Mouse (Mus musculus): ENCODE data around the gene Bloc1s2. TPM values are rescaled to one million over a fixed set of nuclear protein-coding genes. Genes with fewer than 3 reads are reported as not detected.
"Not testable (repeated sequence)": the region's sequence is repeated elsewhere in the genome, so short reads cannot be mapped to it uniquely, and the experiment has no call there.

Bloc1s2 gene
- polyA plus RNA-seq, 1 experiment: 13.0 TPM

- peaks cover 51% of the 10 kb centered on the region for H3K36me3 ChIP-seq (ENCODE audit: control insufficient read depth, insufficient read depth, low read length)
- H3K4me3 ChIP-seq (ENCODE audit: low read depth, low read length): no peak overlapping the region
- H3K27ac ChIP-seq (ENCODE audit: insufficient read depth, low read depth, low read length): no peak overlapping the region
- 43% methylated on average over 2 of the region's 2 CpGs for WGBS
- no peaks in the 10 kb centered on the region for H3K4me1 ChIP-seq (ENCODE audit: control insufficient read depth, insufficient read depth, insufficient read length, low read length)
- H3K27me3 ChIP-seq (ENCODE audit: control insufficient read depth, insufficient read depth, low read length): no peaks in the 10 kb centered on the region
- no peak for TF ChIP-seq POLR2A (IDR thresholded peaks at IDR 0.05; ENCODE audit: low read depth, low read length)
- no peak for TF ChIP-seq CTCF (IDR thresholded peaks at IDR 0.05; ENCODE audit: extremely low read depth, insufficient read length, insufficient replicate concordance, low read depth, low read length)
Measured at GRCm38 (mm10) chr19:44128560-44128959, 17.7 kb downstream of the Bloc1s2 start.

DNA sequence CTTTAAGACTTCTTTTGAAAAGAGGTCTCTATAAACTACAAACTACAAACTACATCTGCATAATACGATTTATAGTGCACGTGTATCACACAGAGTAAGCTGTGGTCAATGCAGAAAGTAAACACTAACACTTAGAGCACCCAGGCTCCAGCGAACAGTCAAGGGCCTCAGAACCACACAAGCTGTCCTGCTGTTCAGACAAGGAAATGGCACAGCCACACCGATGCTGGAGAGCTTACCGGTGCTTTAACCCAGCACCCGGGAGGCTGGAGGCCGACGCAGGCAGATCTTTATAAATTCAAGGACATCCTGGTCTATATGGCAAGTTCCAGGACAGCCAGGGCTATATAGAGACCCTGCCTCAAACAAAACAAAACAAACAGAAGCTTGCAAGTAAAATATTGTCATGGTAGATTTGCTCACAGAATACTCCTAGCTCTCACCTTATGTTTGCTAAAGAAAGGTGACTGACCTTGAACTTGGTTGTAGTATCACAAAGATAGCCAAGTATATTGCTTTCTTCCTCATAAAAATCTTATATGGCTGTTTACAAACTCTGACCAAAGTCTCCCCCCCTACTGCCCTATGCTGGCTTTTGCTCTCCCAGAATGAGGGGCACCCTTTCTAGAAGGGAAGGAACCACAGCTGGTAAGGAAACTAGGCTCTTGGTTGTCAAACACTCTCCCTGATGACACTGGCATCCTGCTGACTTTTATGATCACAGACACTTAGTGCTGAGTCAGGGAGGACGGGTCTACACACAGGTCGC lies 18.3 kb downstream of the Bloc1s2 start:
- 68% methylated on average over 10 of the region's 10 CpGs for WGBS
- TF ChIP-seq POLR2A (IDR thresholded peaks at IDR 0.05; ENCODE audit: low read depth, low read length) (no peak), CTCF (IDR thresholded peaks at IDR 0.05; ENCODE audit: extremely low read depth, insufficient read length, insufficient replicate concordance, low read depth, low read length) (no peak)
- no peaks in the 10 kb centered on the region for H3K27me3 ChIP-seq (ENCODE audit: control insufficient read depth, insufficient read depth, low read length)
- H3K27ac ChIP-seq (ENCODE audit: insufficient read depth, low read depth, low read length): no peak overlapping the region
- no peak overlapping the region for H3K4me3 ChIP-seq (ENCODE audit: low read depth, low read length)
- H3K36me3 ChIP-seq (ENCODE audit: control insufficient read depth, insufficient read depth, low read length): peaks cover 57% of the 10 kb centered on the region
- H3K4me1 ChIP-seq (ENCODE audit: control insufficient read depth, insufficient read depth, insufficient read length, low read length): no peaks in the 10 kb centered on the region

DNA sequence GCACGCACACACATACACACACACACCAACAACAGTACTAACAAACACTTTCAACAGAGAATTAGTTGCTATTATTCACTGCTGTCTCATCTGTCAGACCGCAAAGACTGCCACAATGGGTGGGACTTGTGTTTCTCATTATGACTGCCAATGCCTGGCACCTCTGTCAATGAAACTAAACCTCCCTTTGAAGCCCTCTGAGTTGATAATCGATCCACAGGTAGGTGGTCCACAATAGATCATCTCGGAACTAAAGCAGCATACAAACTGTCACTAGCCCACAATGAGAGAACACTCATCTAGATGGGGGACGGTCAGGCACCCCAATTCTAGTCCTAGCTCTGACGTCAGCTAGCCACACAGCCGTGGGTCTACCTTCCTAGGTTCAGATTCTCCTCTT lies 25.1 kb downstream of the Bloc1s2 start:
- H3K4me3 ChIP-seq (ENCODE audit: low read depth, low read length): no peak overlapping the region
- no peak for TF ChIP-seq CTCF (IDR thresholded peaks at IDR 0.05; ENCODE audit: extremely low read depth, insufficient read length, insufficient replicate concordance, low read depth, low read length)
- no peak for TF ChIP-seq POLR2A (IDR thresholded peaks at IDR 0.05; ENCODE audit: low read depth, low read length)
- WGBS: 95% methylated on average over 7 of the region's 7 CpGs
- H3K27ac ChIP-seq (ENCODE audit: insufficient read depth, low read depth, low read length): no peak overlapping the region
- no peaks in the 10 kb centered on the region; the same call in 1 of the 2 replicates for H3K4me1 ChIP-seq (ENCODE audit: control insufficient read depth, insufficient read depth, insufficient read length, low read length)
- H3K27me3 ChIP-seq (ENCODE audit: control insufficient read depth, insufficient read depth, low read length): no peaks in the 10 kb centered on the region
- peaks cover 59% of the 10 kb centered on the region for H3K36me3 ChIP-seq (ENCODE audit: control insufficient read depth, insufficient read depth, low read length)

GRCm38 (mm10) chr19:44120686-44121085 lies 25.6 kb downstream of the Bloc1s2 start:
- not testable (repeated sequence) for H3K27me3 ChIP-seq (ENCODE audit: control insufficient read depth, insufficient read depth, low read length); H3K4me3 ChIP-seq (ENCODE audit: low read depth, low read length); H3K4me1 ChIP-seq (ENCODE audit: control insufficient read depth, insufficient read depth, insufficient read length, low read length); H3K27ac ChIP-seq (ENCODE audit: insufficient read depth, low read depth, low read length)
- WGBS: 87% methylated on average over 9 of the region's 9 CpGs
- peaks cover 57% of the 10 kb centered on the region for H3K36me3 ChIP-seq (ENCODE audit: control insufficient read depth, insufficient read depth, low read length)

DNA sequence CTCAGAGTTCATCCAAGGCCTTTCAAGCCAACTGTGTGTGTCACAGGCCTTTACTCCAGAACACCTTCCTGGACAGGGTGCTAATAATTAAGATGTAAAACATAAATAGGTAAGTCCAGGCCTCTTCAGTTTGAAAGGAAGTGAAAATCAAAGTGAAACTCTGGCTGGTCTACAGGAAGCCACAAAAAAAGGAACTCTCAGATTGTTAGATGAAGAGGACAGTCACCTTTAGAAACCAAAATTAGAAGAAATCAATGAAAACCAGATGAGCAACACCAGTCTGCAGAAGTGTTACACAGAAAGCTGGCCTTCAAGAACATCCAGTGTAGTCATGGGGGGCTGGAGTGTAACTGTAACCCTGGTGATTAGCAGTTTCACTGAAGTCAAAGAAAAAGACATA lies 28.5 kb downstream of the Bloc1s2 start:
- H3K36me3 ChIP-seq (ENCODE audit: control insufficient read depth, insufficient read depth, low read length): peaks cover 51% of the 10 kb centered on the region
- TF ChIP-seq CTCF (IDR thresholded peaks at IDR 0.05; ENCODE audit: extremely low read depth, insufficient read length, insufficient replicate concordance, low read depth, low read length): no peak
- no peak for TF ChIP-seq POLR2A (IDR thresholded peaks at IDR 0.05; ENCODE audit: low read depth, low read length)
- no peak overlapping the region for H3K4me3 ChIP-seq (ENCODE audit: low read depth, low read length)
- H3K4me1 ChIP-seq (ENCODE audit: control insufficient read depth, insufficient read depth, insufficient read length, low read length): no peaks in the 10 kb centered on the region; the same call in 1 of the 2 replicates
- no peaks in the 10 kb centered on the region for H3K27me3 ChIP-seq (ENCODE audit: control insufficient read depth, insufficient read depth, low read length)
- no peak overlapping the region for H3K27ac ChIP-seq (ENCODE audit: insufficient read depth, low read depth, low read length)

- Histone ChIP-seq H3K4me1 (ENCODE audit: control insufficient read depth, insufficient read depth, insufficient read length, low read length) (peaks cover 9% of the 10 kb centered on the region; the same call in 1 of the 2 replicates), H3K36me3 (ENCODE audit: control insufficient read depth, insufficient read depth, low read length) (peaks cover 24% of the 10 kb centered on the region), H3K4me3 (ENCODE audit: low read depth, low read length) (no peak overlapping the region), H3K27me3 (ENCODE audit: control insufficient read depth, insufficient read depth, low read length) (no peaks in the 10 kb centered on the region), H3K27ac (ENCODE audit: insufficient read depth, low read depth, low read length) (no peak overlapping the region)
- 55% methylated on average over 7 of the region's 7 CpGs for WGBS
- TF ChIP-seq POLR2A (IDR thresholded peaks at IDR 0.05; ENCODE audit: low read depth, low read length): no peak
- TF ChIP-seq CTCF (IDR thresholded peaks at IDR 0.05; ENCODE audit: extremely low read depth, insufficient read length, insufficient replicate concordance, low read depth, low read length): peak; percentile 60; the same call in 1 of the 2 replicates
Measured at GRCm38 (mm10) chr19:44111706-44112105, 34.5 kb downstream of the Bloc1s2 start.

DNA sequence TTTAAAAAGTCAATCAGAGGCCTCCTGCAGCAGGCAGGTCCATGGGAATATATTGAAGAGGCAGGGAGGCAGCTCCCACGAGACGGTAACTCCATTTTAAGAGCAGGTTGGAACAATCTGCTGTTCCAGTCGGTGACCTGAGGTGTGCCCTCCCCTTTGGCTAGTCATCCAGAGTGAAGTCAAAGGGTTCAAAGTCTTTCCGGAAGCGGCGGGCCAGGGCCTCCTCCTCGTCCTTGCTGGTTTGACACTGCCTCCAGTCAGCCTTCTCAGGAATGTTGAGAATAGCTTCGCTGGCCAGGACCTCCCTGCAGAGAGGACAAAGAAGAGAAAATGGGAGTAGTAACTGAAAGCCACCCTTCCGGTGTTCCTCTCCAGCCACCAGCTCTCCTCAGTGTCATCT lies 35.9 kb downstream of the Bloc1s2 start:
- Histone ChIP-seq H3K27ac (ENCODE audit: insufficient read depth, low read depth, low read length) (peak overlapping the region; percentile 90), H3K27me3 (ENCODE audit: control insufficient read depth, insufficient read depth, low read length) (no peaks in the 10 kb centered on the region), H3K4me1 (ENCODE audit: control insufficient read depth, insufficient read depth, insufficient read length, low read length) (peaks cover 12% of the 10 kb centered on the region; the same call in 1 of the 2 replicates), H3K36me3 (ENCODE audit: control insufficient read depth, insufficient read depth, low read length) (peaks cover 24% of the 10 kb centered on the region), H3K4me3 (ENCODE audit: low read depth, low read length) (no peak overlapping the region)
- WGBS: 38% methylated on average over 9 of the region's 9 CpGs
- TF ChIP-seq CTCF (IDR thresholded peaks at IDR 0.05; ENCODE audit: extremely low read depth, insufficient read length, insufficient replicate concordance, low read depth, low read length) (no peak), POLR2A (IDR thresholded peaks at IDR 0.05; ENCODE audit: low read depth, low read length) (no peak)

All from small intestine, adult 2 months (tissue).